Mouse (Mus musculus) MEL (cell line): Measurements from ENCODE around the gene Colq. TPM values are rescaled to one million over a fixed set of nuclear protein-coding genes. Genes with fewer than 3 reads are reported as not detected.

Source experiments
- DNase-seq: peaks from one replicate; pipeline ENCODE4 v3.0.0; 2011; ENCODE audit warnings: low read depth, low spot score
- H3K27ac ChIP-seq: 2 replicates; pipeline ENCODE4 v1.5.1; 2012; ENCODE audit warnings: low read depth, mild to moderate bottlenecking, control low read depth, low read length, moderate library complexity; ENCODE audit not compliant: control insufficient read depth
- H3K27me3 ChIP-seq, 2 experiments: fragments of 150-350 bp in 1 of 2; sonication (generic) in 1 of 2; 2 replicates each; pipeline ENCODE4 v1.6.1; 2012; ENCODE audit warnings: low read length in 2 of 2, mild to moderate bottlenecking in 2 of 2, improper control_type of control experiment in 1 of 2, moderate library complexity in 1 of 2; ENCODE audit not compliant: insufficient read depth in 2 of 2, control insufficient read depth in 1 of 2
- H3K36me3 ChIP-seq, 2 experiments: 2 replicates each; pipeline ENCODE4 v1.6.1; 2012 to 2014; ENCODE audit warnings: low read length in 2 of 2, improper control_type of control experiment in 1 of 2, inconsistent platforms in 1 of 2, mild to moderate bottlenecking in 1 of 2; ENCODE audit not compliant: insufficient read depth in 2 of 2, control insufficient read depth in 1 of 2
- H3K4me1 ChIP-seq, 2 experiments: fragments of 150-350 bp in 1 of 2; sonication (generic) in 1 of 2; 2 replicates each; pipeline ENCODE4 v1.6.1; 2012; ENCODE audit warnings: low read length in 2 of 2, improper control_type of control experiment in 1 of 2, mild to moderate bottlenecking in 1 of 2; ENCODE audit not compliant: insufficient read depth in 2 of 2, control insufficient read depth in 1 of 2
- H3K4me3 ChIP-seq, 2 experiments: fragments of 150-350 bp in 1 of 2; sonication (generic) in 1 of 2; 2 replicates each; pipeline ENCODE4 v1.5.1; 2012; ENCODE audit warnings: low read depth in 2 of 2, low read length in 2 of 2, mild to moderate bottlenecking in 2 of 2, moderate library complexity in 2 of 2, control low read depth in 1 of 2, improper control_type of control experiment in 1 of 2; ENCODE audit not compliant: control insufficient read depth in 1 of 2, insufficient read depth in 1 of 2
- H3K79me2 ChIP-seq: 2 replicates; pipeline ENCODE4 v1.6.1; 2012; ENCODE audit warnings: mild to moderate bottlenecking, low read length, moderate library complexity; ENCODE audit not compliant: control insufficient read depth, poor library complexity, insufficient read depth
- H3K9ac ChIP-seq: 2 replicates; pipeline ENCODE4 v1.6.1; 2012; ENCODE audit warnings: low read depth, mild to moderate bottlenecking, control low read depth, low read length, moderate library complexity; ENCODE audit not compliant: control insufficient read depth, poor library complexity, severe bottlenecking
- H3K9me3 ChIP-seq: fragments of 150-350 bp; sonication (generic); replicated peaks from 2 replicates; pipeline ENCODE4 v1.6.1; 2012; ENCODE audit warnings: mild to moderate bottlenecking, low read length, improper control_type of control experiment, moderate library complexity; ENCODE audit not compliant: insufficient read depth
- BHLHE40 ChIP-seq: IDR thresholded peaks from 2 replicates; pipeline ENCODE4 v1.6.1; 2012; ENCODE audit warnings: low read depth, mild to moderate bottlenecking, inconsistent platforms, low read length, improper control_type of control experiment, borderline replicate concordance
- CHD1 ChIP-seq: IDR thresholded peaks from 2 replicates; pipeline ENCODE4 v1.6.1; 2012; ENCODE audit warnings: low read depth, mild to moderate bottlenecking, inconsistent platforms, low read length, improper control_type of control experiment
- CHD2 ChIP-seq: IDR thresholded peaks from 2 replicates; pipeline ENCODE4 v1.6.1; 2011; ENCODE audit warnings: low read length, improper control_type of control experiment
- CTCF ChIP-seq, 3 experiments: IDR thresholded peaks in 2 of 3; conservative IDR thresholded peaks in 1 of 3; 2 replicates each; pipeline ENCODE4 v1.5.1; 2011 to 2012; ENCODE audit warnings: low read length in 3 of 3, low read depth in 2 of 3, mild to moderate bottlenecking in 2 of 3, improper control_type of control experiment in 1 of 3, inconsistent platforms in 1 of 3, mixed read lengths in 1 of 3, moderate library complexity in 1 of 3; ENCODE audit not compliant: control insufficient read depth in 1 of 3, insufficient read depth in 1 of 3, poor library complexity in 1 of 3, severe bottlenecking in 1 of 3
- E2F4 ChIP-seq: IDR thresholded peaks from 2 replicates; pipeline ENCODE4 v1.6.1; 2011; ENCODE audit warnings: low read depth, low read length, improper control_type of control experiment, borderline replicate concordance
- ELF1 ChIP-seq: IDR thresholded peaks from 2 replicates; pipeline ENCODE4 v1.6.1; 2014; ENCODE audit warnings: low read depth, mild to moderate bottlenecking, inconsistent platforms, low read length, improper control_type of control experiment, moderate library complexity
- EP300 ChIP-seq, 2 experiments: IDR thresholded peaks; 2 replicates each; pipeline ENCODE4 v1.6.1; 2011; ENCODE audit warnings: improper control_type of control experiment in 2 of 2, low read length in 2 of 2, low read depth in 1 of 2, mild to moderate bottlenecking in 1 of 2
- ETS1 ChIP-seq: IDR thresholded peaks from 2 replicates; pipeline ENCODE4 v1.6.1; 2012; ENCODE audit warnings: low read depth, mild to moderate bottlenecking, inconsistent platforms, low read length, improper control_type of control experiment, moderate library complexity
- GABPA ChIP-seq: IDR thresholded peaks from 2 replicates; pipeline ENCODE4 v1.6.1; 2012; ENCODE audit warnings: low read depth, mild to moderate bottlenecking, inconsistent platforms, low read length, improper control_type of control experiment, moderate library complexity
- JUND ChIP-seq: IDR thresholded peaks from 2 replicates; pipeline ENCODE4 v1.6.1; 2011; ENCODE audit warnings: low read depth, mild to moderate bottlenecking, improper control_type of control experiment, low read length
- MYC ChIP-seq: IDR thresholded peaks from 2 replicates; pipeline ENCODE4 v1.6.1; 2011; ENCODE audit warnings: low read depth, mild to moderate bottlenecking, low read length, improper control_type of control experiment, moderate library complexity
- NELFE ChIP-seq: IDR thresholded peaks from 2 replicates; pipeline ENCODE4 v1.6.1; 2011; ENCODE audit warnings: low read depth, low read length, improper control_type of control experiment
- POLR2AphosphoS2 ChIP-seq: IDR thresholded peaks from 2 replicates; pipeline ENCODE4 v1.6.1; 2011; ENCODE audit warnings: low read length, improper control_type of control experiment
- POLR2AphosphoS5 ChIP-seq: IDR thresholded peaks from 2 replicates; pipeline ENCODE4 v1.6.1; 2012; ENCODE audit warnings: low read depth, borderline replicate concordance, mild to moderate bottlenecking, inconsistent platforms, low read length, moderate library complexity, mixed read lengths
- RAD21 ChIP-seq: IDR thresholded peaks from 2 replicates; pipeline ENCODE4 v1.6.1; 2011; ENCODE audit warnings: mild to moderate bottlenecking, low read depth, low read length, improper control_type of control experiment
- RCOR1 ChIP-seq: IDR thresholded peaks from 2 replicates; pipeline ENCODE4 v1.6.1; 2012; ENCODE audit warnings: low read depth, mild to moderate bottlenecking, inconsistent platforms, low read length, improper control_type of control experiment
- SIN3A ChIP-seq: IDR thresholded peaks from 2 replicates; pipeline ENCODE4 v1.6.1; 2012; ENCODE audit warnings: low read length, improper control_type of control experiment, inconsistent platforms
- TBP ChIP-seq: IDR thresholded peaks from 2 replicates; pipeline ENCODE4 v1.8.0; 2011; ENCODE audit warnings: low read depth, low read length, improper control_type of control experiment
- TCF12 ChIP-seq: IDR thresholded peaks from 2 replicates; pipeline ENCODE4 v1.6.1; 2014; ENCODE audit warnings: low read depth, mild to moderate bottlenecking, inconsistent platforms, low read length, improper control_type of control experiment, moderate library complexity
- USF1 ChIP-seq: IDR thresholded peaks from 2 replicates; pipeline ENCODE4 v1.6.1; 2014; ENCODE audit warnings: low read depth, mild to moderate bottlenecking, inconsistent platforms, low read length, improper control_type of control experiment, moderate library complexity
- ZNF384 ChIP-seq: IDR thresholded peaks from 2 replicates; pipeline ENCODE4 v1.6.1; 2012; ENCODE audit warnings: low read depth, mild to moderate bottlenecking, inconsistent platforms, low read length, improper control_type of control experiment
- polyA plus RNA-seq, 2 experiments: library from polyadenylated mRNA; stranded (reverse) in 1 of 2; unstranded in 1 of 2; fragments of >175 nt in 1 of 2; fragments of >200 nt in 1 of 2; gene quantifications; 2 replicates each; pipeline versions ENCODE4 v1.2.1 to v1.2.4; 2012; ENCODE audit warnings: low replicate concordance in 2 of 2, low read depth in 1 of 2; ENCODE audit not compliant: insufficient read length in 2 of 2, insufficient read depth in 1 of 2, missing spikeins in 1 of 2
- total RNA-seq: library from RNA; depleted of rRNA; stranded (reverse); fragments of 300-350 nt; gene quantifications from 2 replicates; pipeline ENCODE4 v1.2.3, GENCODE M21; 2012

Gene Colq
- total and polyA plus RNA-seq, 3 experiments = not detected

GRCm38 (mm10) chr14:31574903-31575665, 16.1 kb downstream of the Colq start:
- TF ChIP-seq ETS1 (no peak), USF1 (no peak), MYC (no peak), SIN3A (no peak), ZNF384 (no peak), JUND (no peak), POLR2AphosphoS2 (no peak), POLR2AphosphoS5 (no peak), TCF12 (no peak), CHD2 (no peak), RCOR1 (no peak), ELF1 (no peak), RAD21 (no peak), TBP (no peak), NELFE (no peak), CTCF (IDR thresholded peaks at IDR 0.05 in 2 of 3, conservative IDR thresholded peaks at IDR 0.05 in 1 of 3; ENCODE audit: control insufficient read depth in 1 of 3, insufficient read depth in 1 of 3, low read depth in 2 of 3, low read length in 3 of 3, poor library complexity in 1 of 3, severe bottlenecking in 1 of 3) (no peak), EP300 (IDR thresholded peaks at IDR 0.05; ENCODE audit: low read depth in 1 of 2, low read length in 2 of 2) (no peak)
- Histone ChIP-seq H3K9me3 (no peaks in the 10 kb centered on the region), H3K4me1 (peaks cover 7 to 20% of the 10 kb centered on the region in 2 experiments), H3K27ac (no peak overlapping the region), H3K4me3 (no peak overlapping the region), H3K79me2 (no peaks in the 10 kb centered on the region), H3K27me3 (no peaks in the 10 kb centered on the region; a peak in 1 of 4 replicates), H3K9ac (no peak overlapping the region), H3K36me3 (peaks cover 0 to 10% of the 10 kb centered on the region in 2 experiments; a peak in 2 of 4 replicates)
- DNase-seq = no peak

- H3K79me2 ChIP-seq = no peaks in the 10 kb centered on the region
- no peak overlapping the region for H3K4me3 ChIP-seq
- H3K4me1 ChIP-seq = peaks cover 13 to 35% of the 10 kb centered on the region in 2 experiments
- no peak overlapping the region for H3K27ac ChIP-seq
- TF ChIP-seq E2F4 = no peak
- no peak for TF ChIP-seq GABPA
- TF ChIP-seq CHD1 = no peak
- TF ChIP-seq BHLHE40 = no peak
- no peak for TF ChIP-seq TBP
- TF ChIP-seq TCF12 = no peak
- H3K9me3 ChIP-seq = no peaks in the 10 kb centered on the region
- peaks cover 0 to 17% of the 10 kb centered on the region in 2 experiments; a peak in 2 of 4 replicates for H3K36me3 ChIP-seq
- no peaks in the 10 kb centered on the region; a peak in 1 of 4 replicates for H3K27me3 ChIP-seq
- DNase-seq = peak; percentile 57
- H3K9ac ChIP-seq = no peak overlapping the region
Observed at GRCm38 (mm10) chr14:31572561-31573175, 18.5 kb downstream of the Colq start.
